Mouse (Mus musculus) embryonic facial prominence, embryonic 11.5 days (tissue): Measurements from ENCODE around the gene Gabrg3. TPM values are rescaled to one million over a fixed set of nuclear protein-coding genes. Genes with fewer than 3 reads are reported as not detected.

Source experiments
- ATAC-seq: fragments of 200-750 bp; cut with Nextera tagmentation; replicated peaks from 2 replicates; pipeline ENCODE4 v1.8.0; 2017; ENCODE audit warnings: low read depth; ENCODE audit not compliant: insufficient number of reproducible peaks, low FRiP score, low TSS enrichment
- DNase-seq: peaks from one replicate; pipeline ENCODE4 v3.0.0-alpha.2; 2015; ENCODE audit warnings: low spot score
- H3K27ac ChIP-seq: fragments of 300-500 bp; sonication (generic); replicated peaks from 2 replicates; pipeline ENCODE4 v1.5.1; 2014; ENCODE audit warnings: mild to moderate bottlenecking, low read depth, low read length, control low read depth
- H3K27me3 ChIP-seq: fragments of 300-500 bp; sonication (generic); 2 replicates; pipeline ENCODE4 v1.6.1; 2014; ENCODE audit warnings: mild to moderate bottlenecking, low read length, moderate library complexity, mixed read lengths; ENCODE audit not compliant: control insufficient read depth, insufficient read depth
- H3K36me3 ChIP-seq: fragments of 300-500 bp; sonication (generic); replicated peaks from 2 replicates; pipeline ENCODE4 v1.6.1; 2014; ENCODE audit warnings: low read depth, mild to moderate bottlenecking, low read length, moderate library complexity, mixed read lengths; ENCODE audit not compliant: control insufficient read depth, insufficient read depth
- H3K4me1 ChIP-seq: fragments of 300-500 bp; sonication (generic); 2 replicates; pipeline ENCODE4 v1.6.1; 2014; ENCODE audit warnings: low read length, mixed read lengths; ENCODE audit not compliant: control insufficient read depth, insufficient read depth
- H3K4me2 ChIP-seq: fragments of 300-500 bp; sonication (generic); 2 replicates; pipeline ENCODE4 v1.6.1; 2014; ENCODE audit warnings: low read depth, mild to moderate bottlenecking, control low read depth, low read length, moderate library complexity
- H3K4me3 ChIP-seq: fragments of 300-500 bp; sonication (generic); 2 replicates; pipeline ENCODE4 v1.5.1; 2014; ENCODE audit warnings: low read depth, low read length, control low read depth
- H3K9ac ChIP-seq: fragments of 300-500 bp; sonication (generic); replicated peaks from 2 replicates; pipeline ENCODE4 v1.6.1; 2014; ENCODE audit warnings: mild to moderate bottlenecking, control low read depth, low read length
- H3K9me3 ChIP-seq: fragments of 300-500 bp; sonication (generic); replicated peaks from 2 replicates; pipeline ENCODE4 v1.6.1; 2016; ENCODE audit warnings: mild to moderate bottlenecking, low read length, inconsistent platforms, mixed read lengths; ENCODE audit not compliant: control insufficient read depth
- WGBS: fragments of 180-500 bp; shearing (Covaris S2); extraction: QIAGEN DNeasy Blood & Tissue Kit; methylation state at CpG from one replicate; pipeline ENCODE4 v1.1.7; 2014; 5-methylcytosine and 5-hydroxymethylcytosine counted together
- polyA plus RNA-seq: library from polyadenylated mRNA; unstranded; fragments of >200 nt; fragmentation: Nextera tagmentation; extraction: Ambion mirVana; gene quantifications from 2 replicates; pipeline ENCODE4 v1.2.1, GENCODE M21; 2014

The Gabrg3 gene
- polyA plus RNA-seq, 1 experiment from 2014 or later = 0.21 TPM

DNA sequence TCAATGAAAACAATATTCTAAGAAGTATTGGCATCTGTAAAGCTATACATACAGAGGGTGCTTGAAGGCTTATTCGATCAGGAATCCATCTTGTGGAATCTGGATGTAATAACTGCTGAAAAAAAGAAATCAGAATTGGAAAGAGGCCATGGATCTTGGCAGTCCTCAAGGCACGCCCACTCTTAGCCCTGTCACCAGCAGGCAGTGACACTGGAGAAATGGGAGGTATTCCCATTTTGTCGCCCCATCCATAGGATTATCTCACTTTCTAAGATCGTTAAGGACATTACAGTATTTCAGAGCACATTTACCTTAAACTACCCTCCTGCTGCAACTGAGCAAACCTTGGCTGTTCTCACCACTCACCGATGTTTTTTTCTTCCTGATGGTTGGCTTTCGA is 657.8 kb downstream of the Gabrg3 start:
- WGBS = 89% methylated on average over 6 of the region's 6 CpGs
- no peak for ATAC-seq
- no peak overlapping the region for H3K4me3 ChIP-seq
- no peaks in the 10 kb centered on the region for H3K27me3 ChIP-seq
- no peaks in the 10 kb centered on the region for H3K4me1 ChIP-seq
- no peak overlapping the region for H3K27ac ChIP-seq
- H3K9me3 ChIP-seq = no peaks in the 10 kb centered on the region
- no peaks in the 10 kb centered on the region for H3K36me3 ChIP-seq
- H3K4me2 ChIP-seq = no peak overlapping the region
- H3K9ac ChIP-seq = no peak overlapping the region
- DNase-seq = no peak

Other genes with a start within 250 kb of the Gabrg3 start
- 4.4 and 4.6 TPM in 2 replicates for gene Gabrb3, start 32.5 kb upstream of the Gabrg3 start, polyA plus RNA-seq
- 1.0 and 1.3 TPM in 2 replicates for gene Gabra5, start 122.9 kb upstream of the Gabrg3 start, polyA plus RNA-seq